Mouse (Mus musculus) heart, postnatal 0 days (tissue): ENCODE results near the gene Cox7a2l.

Experiments used
- CTCF ChIP-seq: IDR thresholded peaks from 2 replicates; pipeline ENCODE4 v1.5.1; 2016; ENCODE audit warnings: antibody characterized with exemption, control low read depth, low read depth
- EP300 ChIP-seq: IDR thresholded peaks from 2 replicates; pipeline ENCODE4 v1.6.1; 2016; ENCODE audit warnings: antibody characterized with exemption, low read depth

- TF ChIP-seq CTCF (no peak), EP300 (no peak)
Measured at GRCm38 (mm10) chr17:83525596-83525995, 8.5 kb upstream of the Cox7a2l start.
